Mouse (Mus musculus): ENCODE results near the gene Spag7. TPM values are rescaled to one million over a fixed set of nuclear protein-coding genes. Genes with fewer than 3 reads are reported as not detected.

The Spag7 gene
- polyA plus RNA-seq, 1 experiment from 2014 or later = 209 TPM

DNA sequence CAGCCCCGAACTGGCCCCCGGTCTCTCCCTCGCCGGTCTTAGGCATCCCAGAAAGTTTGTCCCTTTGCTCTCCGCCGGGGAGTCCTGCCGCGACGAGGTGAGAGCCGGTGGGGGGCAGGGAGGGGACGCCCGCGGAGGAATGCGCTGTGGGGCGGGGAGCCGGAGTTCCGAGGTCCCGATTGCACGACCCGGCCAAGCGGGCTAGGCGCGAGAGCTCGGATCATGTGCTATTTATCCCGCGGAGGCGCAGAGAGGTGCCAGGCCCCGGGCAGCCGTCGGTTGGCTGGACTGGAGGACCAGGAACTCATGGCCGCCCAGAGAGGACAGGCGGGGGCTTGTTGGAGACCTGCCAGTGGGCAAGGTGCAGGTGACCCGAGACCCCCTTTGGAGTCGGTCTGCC, 31.4 kb upstream of the Spag7 start:
- peaks cover 19% of the 10 kb centered on the region for H3K4me1 ChIP-seq (ENCODE audit: insufficient read depth, low read length)
- H3K27ac ChIP-seq (ENCODE audit: low read length) = peak overlapping the region; percentile 97
- no peaks in the 10 kb centered on the region for H3K9me3 ChIP-seq (ENCODE audit: low read length)
- H3K36me3 ChIP-seq (ENCODE audit: insufficient read depth, low read length) = peaks cover 21% of the 10 kb centered on the region; the same call in 1 of the 2 replicates
- peak overlapping the region; percentile 74 for H3K4me2 ChIP-seq (replicated peaks; ENCODE audit: low read depth, low read length)
- peak overlapping the region; percentile 96 for H3K4me3 ChIP-seq (ENCODE audit: low read length)
- H3K9ac ChIP-seq (replicated peaks; ENCODE audit: low read length) = peak overlapping the region; percentile 94
- WGBS = under 1% methylated on average over 34 of the region's 34 CpGs
- ATAC-seq (ENCODE audit: low FRiP score, low TSS enrichment) = peak; percentile 46
- H3K27me3 ChIP-seq (ENCODE audit: insufficient read depth, low read length) = no peaks in the 10 kb centered on the region

DNA sequence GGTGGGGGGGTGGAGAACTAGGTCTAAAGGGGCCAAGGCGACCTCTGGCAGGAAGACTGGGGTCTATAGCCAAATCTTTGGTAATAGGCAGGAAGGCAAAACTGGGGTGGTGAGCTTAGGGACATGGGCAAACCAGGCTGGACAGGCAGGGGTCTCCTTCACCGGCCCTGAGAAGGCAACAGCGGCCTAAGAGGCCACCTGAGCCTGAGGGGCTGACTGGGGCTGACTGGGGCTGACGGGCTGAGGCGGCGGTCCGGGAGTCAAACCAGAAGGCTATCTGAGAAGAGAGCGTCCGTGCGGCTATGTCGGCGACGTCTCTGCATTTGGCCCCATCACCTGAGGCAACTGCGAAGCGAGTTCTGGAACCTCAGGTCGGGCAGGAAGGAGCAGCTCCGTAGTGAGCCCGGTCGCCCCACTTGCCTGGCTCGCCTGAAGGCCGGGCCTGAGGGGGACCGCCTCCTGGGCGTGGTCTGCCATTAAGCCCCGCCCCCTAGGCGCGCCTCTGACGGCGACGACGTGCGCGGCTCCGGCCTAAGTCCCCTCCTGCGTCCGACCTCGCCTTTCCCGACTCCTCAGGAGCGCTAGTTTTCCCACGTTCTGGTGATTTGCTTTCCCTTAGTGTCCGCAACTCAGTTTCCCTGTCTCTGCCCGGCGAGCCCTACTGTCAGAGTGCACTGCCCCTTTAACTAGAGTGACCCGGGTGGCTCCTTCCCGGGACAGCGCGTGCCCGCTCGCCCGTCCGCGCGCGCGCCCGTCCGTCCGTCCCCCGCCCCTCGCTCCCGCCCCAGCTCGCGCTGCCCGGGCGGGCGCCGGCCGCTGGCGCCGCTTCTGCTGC, 30.7 kb upstream of the Spag7 start, which contains the start of the genes Inca1 and Kif1c:
Gene Inca1 (minus strand): TSS at position 434 of the 835 bp plus-strand sequence.
Gene Kif1c (plus strand): TSS at position 827 of the 835 bp plus-strand sequence.
- H3K9me3 ChIP-seq (ENCODE audit: low read length) = no peaks in the 10 kb centered on the region
- 2% methylated on average over 65 of the region's 69 CpGs for WGBS
- peak within 1 kb of the TSS; percentile 97 for H3K27ac ChIP-seq (ENCODE audit: low read length)
- H3K36me3 ChIP-seq (ENCODE audit: insufficient read depth, low read length) = peaks cover 16% of the 10 kb centered on the region; the same call in 1 of the 2 replicates
- peak; percentile 93 for ATAC-seq (ENCODE audit: low FRiP score, low TSS enrichment)
- peak within 1 kb of the TSS; percentile 94 for H3K9ac ChIP-seq (replicated peaks; ENCODE audit: low read length)
- peaks cover 19% of the 10 kb centered on the region for H3K4me1 ChIP-seq (ENCODE audit: insufficient read depth, low read length)
- peak within 1 kb of the TSS; percentile 96 for H3K4me3 ChIP-seq (ENCODE audit: low read length)
- no peaks in the 10 kb centered on the region for H3K27me3 ChIP-seq (ENCODE audit: insufficient read depth, low read length)
- peak within 1 kb of the TSS; percentile 74 for H3K4me2 ChIP-seq (replicated peaks; ENCODE audit: low read depth, low read length)

DNA sequence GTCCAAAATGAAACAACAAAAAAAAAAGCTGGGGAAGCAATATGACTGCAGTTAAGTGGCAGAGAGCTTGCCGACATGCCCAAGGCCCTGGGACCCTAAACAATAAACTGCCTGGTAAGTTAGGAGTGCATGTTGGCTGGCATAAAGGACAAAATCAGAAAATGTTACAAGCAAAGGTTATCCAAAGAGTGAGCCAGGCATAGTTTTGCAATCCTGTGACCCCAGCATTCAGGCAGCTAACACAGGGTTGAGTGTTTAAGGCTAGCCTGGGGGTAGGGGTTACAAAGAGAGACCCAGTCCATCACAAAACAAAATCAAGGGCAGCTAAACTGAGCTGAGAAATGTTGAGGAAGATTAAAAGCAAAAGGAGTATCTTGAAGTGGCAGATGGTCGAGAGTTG, 29.8 kb upstream of the Spag7 start:
- Histone ChIP-seq H3K4me1 (ENCODE audit: insufficient read depth, low read length) (peaks cover 19% of the 10 kb centered on the region), H3K4me3 (ENCODE audit: low read length) (no peak overlapping the region), H3K36me3 (ENCODE audit: insufficient read depth, low read length) (peaks cover 10% of the 10 kb centered on the region; the same call in 1 of the 2 replicates), H3K27me3 (ENCODE audit: insufficient read depth, low read length) (no peaks in the 10 kb centered on the region), H3K9me3 (ENCODE audit: low read length) (no peaks in the 10 kb centered on the region), H3K9ac (replicated peaks; ENCODE audit: low read length) (no peak overlapping the region), H3K27ac (ENCODE audit: low read length) (no peak overlapping the region), H3K4me2 (replicated peaks; ENCODE audit: low read depth, low read length) (no peak overlapping the region)
- WGBS = 84% methylated on average over 2 of the region's 2 CpGs
- ATAC-seq (ENCODE audit: low FRiP score, low TSS enrichment) = no peak

DNA sequence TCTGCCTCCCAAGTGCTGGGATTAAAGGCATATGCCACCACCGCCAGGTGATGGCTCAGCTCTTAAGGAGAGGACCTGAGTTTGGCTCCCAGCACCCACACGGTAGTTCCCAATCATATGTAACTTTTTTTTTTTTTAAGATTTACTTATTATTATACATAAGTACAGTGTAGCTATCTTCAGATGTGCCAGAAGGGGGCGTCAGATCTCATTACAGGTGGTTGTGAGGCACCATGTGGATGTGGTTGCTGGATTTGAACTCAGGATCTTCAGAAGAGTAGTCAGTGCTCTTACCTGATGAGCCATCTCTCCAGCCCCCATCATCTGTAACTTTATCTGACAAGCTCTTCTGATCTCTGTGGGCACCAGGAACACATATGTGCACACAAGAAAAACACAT, 28.2 kb upstream of the Spag7 start:
- Histone ChIP-seq H3K4me2 (replicated peaks; ENCODE audit: low read depth, low read length) (no peak overlapping the region), H3K9me3 (ENCODE audit: low read length) (no peaks in the 10 kb centered on the region), H3K4me1 (ENCODE audit: insufficient read depth, low read length) (peaks cover 15% of the 10 kb centered on the region), H3K27ac (ENCODE audit: low read length) (no peak overlapping the region), H3K27me3 (ENCODE audit: insufficient read depth, low read length) (no peaks in the 10 kb centered on the region), H3K4me3 (ENCODE audit: low read length) (no peak overlapping the region), H3K9ac (replicated peaks; ENCODE audit: low read length) (no peak overlapping the region), H3K36me3 (ENCODE audit: insufficient read depth, low read length) (no peaks in the 10 kb centered on the region)
- no peak for ATAC-seq (ENCODE audit: low FRiP score, low TSS enrichment)
- WGBS = 79% methylated on average over 3 of the region's 3 CpGs

DNA sequence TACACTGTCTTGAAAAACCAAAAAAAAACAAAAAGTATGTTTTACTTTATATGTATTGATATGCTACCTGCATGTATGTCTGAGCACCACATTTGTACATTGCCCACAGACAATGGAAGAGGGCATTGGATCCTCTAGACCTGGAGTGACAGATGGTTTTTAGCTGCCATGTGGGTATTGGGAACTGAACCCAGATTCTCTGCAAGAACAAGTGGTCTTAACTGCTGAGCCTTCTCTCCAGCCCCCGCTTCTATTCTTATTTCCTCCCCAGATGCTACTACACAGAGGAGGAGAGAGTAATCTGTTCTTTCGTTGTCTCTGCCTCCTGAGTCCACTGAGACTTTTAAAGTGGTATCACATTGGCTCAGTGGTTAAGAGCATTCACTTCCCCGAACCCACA, 24.3 kb upstream of the Spag7 start:
- Histone ChIP-seq H3K36me3 (ENCODE audit: insufficient read depth, low read length) (no peaks in the 10 kb centered on the region), H3K9me3 (ENCODE audit: low read length) (no peaks in the 10 kb centered on the region), H3K4me2 (replicated peaks; ENCODE audit: low read depth, low read length) (no peak overlapping the region), H3K4me1 (ENCODE audit: insufficient read depth, low read length) (peaks cover 6% of the 10 kb centered on the region), H3K4me3 (ENCODE audit: low read length) (no peak overlapping the region), H3K27ac (ENCODE audit: low read length) (no peak overlapping the region), H3K9ac (replicated peaks; ENCODE audit: low read length) (no peak overlapping the region), H3K27me3 (ENCODE audit: insufficient read depth, low read length) (no peaks in the 10 kb centered on the region)
- ATAC-seq (ENCODE audit: low FRiP score, low TSS enrichment) = no peak
- 73% methylated on average over 3 of the region's 3 CpGs for WGBS

DNA sequence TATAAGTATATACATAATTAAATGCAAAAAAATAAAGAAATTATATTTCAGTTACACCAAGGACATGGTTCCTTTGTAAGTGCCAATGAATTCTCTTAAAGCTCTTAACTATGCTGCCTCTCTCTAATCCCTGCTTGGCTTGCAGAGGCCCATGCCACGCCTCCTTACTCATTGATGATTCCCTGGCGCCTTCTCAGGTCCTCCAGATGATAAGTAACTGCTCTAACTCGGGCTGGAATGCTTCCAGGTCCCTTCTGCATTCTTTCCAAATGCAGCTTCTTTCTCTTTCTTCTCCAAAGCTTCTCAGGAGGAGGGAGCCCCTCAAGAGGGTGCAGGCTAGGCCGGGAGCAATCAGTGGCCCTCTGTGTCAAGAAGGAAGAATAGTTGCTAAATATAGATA, 20.4 kb upstream of the Spag7 start:
- Histone ChIP-seq H3K27me3 (ENCODE audit: insufficient read depth, low read length) (no peaks in the 10 kb centered on the region), H3K4me1 (ENCODE audit: insufficient read depth, low read length) (peaks cover 19% of the 10 kb centered on the region)
- WGBS = 64% methylated on average over 4 of the region's 4 CpGs

DNA sequence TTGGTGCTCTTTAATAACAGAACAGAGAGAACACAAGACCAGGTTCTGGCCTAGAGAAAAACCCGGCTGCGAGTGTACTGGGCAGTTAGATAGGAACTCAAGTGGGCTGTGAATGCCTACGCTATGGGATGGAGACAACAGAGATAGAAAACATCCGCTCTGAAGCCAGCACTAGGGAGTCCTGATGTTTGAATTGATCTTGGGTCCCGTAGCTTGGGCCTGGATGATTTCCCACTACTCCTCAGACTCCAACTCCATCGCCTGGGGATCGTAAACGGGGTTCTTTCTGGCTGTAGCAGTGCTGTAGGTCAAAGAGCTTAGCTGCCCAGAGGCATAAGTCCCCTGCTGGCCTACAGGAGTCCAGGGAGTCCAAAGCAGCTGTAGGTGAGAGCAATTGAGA, 19.2 kb upstream of the Spag7 start:
- peak overlapping the region; percentile 86 for H3K9ac ChIP-seq (replicated peaks; ENCODE audit: low read length)
- peak overlapping the region; percentile 85 for H3K4me2 ChIP-seq (replicated peaks; ENCODE audit: low read depth, low read length)
- peak overlapping the region; percentile 85 for H3K4me3 ChIP-seq (ENCODE audit: low read length)
- peak overlapping the region; percentile 90 for H3K27ac ChIP-seq (ENCODE audit: low read length)
- H3K4me1 ChIP-seq (ENCODE audit: insufficient read depth, low read length) = peaks cover 19% of the 10 kb centered on the region
- no peak for ATAC-seq (ENCODE audit: low FRiP score, low TSS enrichment)
- peaks cover 11% of the 10 kb centered on the region; the same call in 1 of the 2 replicates for H3K36me3 ChIP-seq (ENCODE audit: insufficient read depth, low read length)
- no peaks in the 10 kb centered on the region for H3K9me3 ChIP-seq (ENCODE audit: low read length)
- no peaks in the 10 kb centered on the region for H3K27me3 ChIP-seq (ENCODE audit: insufficient read depth, low read length)
- 12% methylated on average over 8 of the region's 8 CpGs for WGBS

More for the DNA sequence above, 20.4 kb upstream of the Spag7 start:
- Histone ChIP-seq H3K27ac (ENCODE audit: low read length) (no peak overlapping the region), H3K4me2 (replicated peaks; ENCODE audit: low read depth, low read length) (no peak overlapping the region), H3K36me3 (ENCODE audit: insufficient read depth, low read length) (0 out of 2 replicates have a peak, but pooled peaks cover 6% of the 10 kb centered on the region), H3K9me3 (ENCODE audit: low read length) (no peaks in the 10 kb centered on the region), H3K4me3 (ENCODE audit: low read length) (no peak overlapping the region), H3K9ac (replicated peaks; ENCODE audit: low read length) (no peak overlapping the region)
- no peak for ATAC-seq (ENCODE audit: low FRiP score, low TSS enrichment)

DNA sequence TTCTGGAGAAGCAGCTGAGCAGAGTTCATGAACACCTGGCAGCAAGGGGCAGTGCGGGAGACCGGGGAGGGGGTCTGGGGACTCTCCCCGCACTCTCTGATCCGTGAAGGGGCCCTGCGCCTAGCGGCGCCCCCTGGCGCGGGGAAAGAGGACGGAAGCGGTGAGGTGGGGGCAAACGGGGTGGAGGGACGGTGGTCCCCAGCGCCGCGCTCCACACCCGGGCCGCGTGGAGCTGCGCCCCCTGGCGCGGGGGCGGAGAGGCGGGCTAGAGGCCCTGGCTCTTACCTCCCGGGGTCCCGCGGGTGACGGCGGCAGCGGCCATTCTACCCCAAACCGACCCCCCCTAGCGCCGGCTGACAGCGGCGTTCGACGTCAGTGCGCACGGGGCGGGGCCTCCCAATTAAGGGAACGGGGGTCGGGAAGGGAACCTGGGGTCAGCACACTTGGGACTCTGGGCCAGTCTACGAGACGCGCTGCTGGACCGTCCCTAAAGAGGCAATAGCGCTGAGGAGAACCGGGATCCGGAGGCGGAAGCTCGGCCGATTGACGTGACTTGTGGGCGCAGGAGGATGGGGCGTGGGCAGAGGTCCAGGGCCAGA, 18.5 kb upstream of the Spag7 start, which contains the start of gene Camta2:
Gene Camta2 (minus strand): TSS at position 505 of the 599 bp plus-strand sequence.
- H3K36me3 ChIP-seq (ENCODE audit: insufficient read depth, low read length) = peaks cover 11% of the 10 kb centered on the region; the same call in 1 of the 2 replicates
- no peaks in the 10 kb centered on the region for H3K9me3 ChIP-seq (ENCODE audit: low read length)
- H3K4me1 ChIP-seq (ENCODE audit: insufficient read depth, low read length) = peaks cover 19% of the 10 kb centered on the region
- WGBS = under 1% methylated on average over 55 of the region's 55 CpGs
- peak within 1 kb of the TSS; percentile 90 for H3K27ac ChIP-seq (ENCODE audit: low read length)
- H3K4me3 ChIP-seq (ENCODE audit: low read length) = peak within 1 kb of the TSS; percentile 85
- no peaks in the 10 kb centered on the region for H3K27me3 ChIP-seq (ENCODE audit: insufficient read depth, low read length)
- peak within 1 kb of the TSS; percentile 85 for H3K4me2 ChIP-seq (replicated peaks; ENCODE audit: low read depth, low read length)
- ATAC-seq (ENCODE audit: low FRiP score, low TSS enrichment) = peak; percentile 91
- peak within 1 kb of the TSS; percentile 86 for H3K9ac ChIP-seq (replicated peaks; ENCODE audit: low read length)

DNA sequence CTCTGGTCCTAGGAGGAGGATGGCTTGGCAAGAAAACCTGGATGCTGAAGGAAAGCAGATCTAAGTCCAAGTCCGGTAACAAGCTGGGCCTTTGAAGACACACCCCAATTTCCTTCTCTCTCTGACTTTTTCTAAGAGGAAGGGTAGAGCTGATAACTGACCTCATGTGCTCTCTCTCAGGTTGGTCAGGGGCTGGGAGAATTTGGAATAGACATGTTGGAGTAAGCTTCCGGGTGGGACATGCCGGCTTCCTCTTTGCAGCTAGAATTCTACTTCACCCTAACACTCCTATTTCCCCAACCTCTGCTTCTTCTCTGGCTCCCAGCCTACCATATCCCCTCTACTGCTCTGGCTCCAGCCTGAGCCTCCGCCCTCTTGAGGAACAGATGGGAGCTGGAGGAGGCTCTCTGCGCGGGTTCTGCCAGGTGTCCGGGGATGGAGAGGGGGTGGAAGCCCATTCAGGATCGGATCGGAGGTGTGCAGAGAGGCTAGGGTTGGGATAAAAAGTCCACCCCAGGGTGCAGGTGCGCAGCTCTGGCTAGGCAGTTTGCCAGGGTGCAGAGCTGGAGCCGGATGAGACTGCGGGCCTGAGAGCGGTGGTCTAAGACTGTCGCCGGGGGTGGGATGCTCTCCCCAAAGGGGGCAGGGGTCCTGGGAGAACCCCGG, 17.8 kb upstream of the Spag7 start:
- ATAC-seq (ENCODE audit: low FRiP score, low TSS enrichment) = peak; percentile 58
- WGBS = 1% methylated on average over 16 of the region's 16 CpGs

More for the DNA sequence above, 17.8 kb upstream of the Spag7 start:
- H3K9me3 ChIP-seq (ENCODE audit: low read length) = no peaks in the 10 kb centered on the region
- peaks cover 11% of the 10 kb centered on the region; the same call in 1 of the 2 replicates for H3K36me3 ChIP-seq (ENCODE audit: insufficient read depth, low read length)
- peak overlapping the region; percentile 86 for H3K9ac ChIP-seq (replicated peaks; ENCODE audit: low read length)
- no peaks in the 10 kb centered on the region for H3K27me3 ChIP-seq (ENCODE audit: insufficient read depth, low read length)
- peak overlapping the region; percentile 90 for H3K27ac ChIP-seq (ENCODE audit: low read length)
- H3K4me2 ChIP-seq (replicated peaks; ENCODE audit: low read depth, low read length) = peak overlapping the region; percentile 85
- peak overlapping the region; percentile 85 for H3K4me3 ChIP-seq (ENCODE audit: low read length)
- peaks cover 23% of the 10 kb centered on the region for H3K4me1 ChIP-seq (ENCODE audit: insufficient read depth, low read length)
